Mouse (Mus musculus) liver, postnatal 0 days (tissue): ENCODE measurements around the gene Lyrm7.

Experiments used
- CTCF ChIP-seq: sonication (generic); IDR thresholded peaks from 2 replicates; pipeline ENCODE4 v1.5.1; 2016; ENCODE audit warnings: antibody characterized with exemption, low read depth
- EP300 ChIP-seq: IDR thresholded peaks from 2 replicates; pipeline ENCODE4 v1.6.1; 2016; ENCODE audit warnings: antibody characterized with exemption, low read depth, mild to moderate bottlenecking

- TF ChIP-seq EP300, result no peak
- TF ChIP-seq CTCF, result no peak
Observed at GRCm38 (mm10) chr11:54815659-54816058, 45.1 kb downstream of the Lyrm7 start.
